Mouse (Mus musculus) ES-CJ7 (cell line): ENCODE measurements around the gene Spata1.
"Not testable (repeated sequence)": the region's sequence is repeated elsewhere in the genome, so short reads cannot be mapped to it uniquely, and the experiment has no call there.

Experiments
- DNase-seq: peaks from one replicate; pipeline ENCODE4 v3.0.0; 2011; ENCODE audit warnings: low read depth, low spot score

Gene Spata1

DNA sequence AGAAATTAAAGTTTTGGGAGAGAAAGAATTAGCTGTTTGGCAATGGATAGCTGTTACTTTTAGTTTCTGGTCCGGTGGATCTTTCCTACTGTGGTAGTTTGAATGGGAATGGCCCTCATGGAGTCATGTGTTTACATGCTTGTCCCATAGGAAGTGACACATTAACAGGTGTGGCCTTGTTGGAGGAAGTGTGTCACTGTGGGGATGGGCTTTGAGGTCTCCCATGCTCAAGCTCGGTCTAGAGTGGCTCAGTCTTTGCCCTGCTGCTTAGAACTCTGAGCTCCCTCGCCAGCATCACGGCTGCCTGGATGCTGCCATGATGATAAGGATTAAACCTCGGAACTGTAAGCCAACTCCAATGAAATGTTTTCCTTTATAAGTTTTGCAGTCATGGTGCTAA is 48.2 kb downstream of the Spata1 start:
- DNase-seq = peak; percentile 23

DNA sequence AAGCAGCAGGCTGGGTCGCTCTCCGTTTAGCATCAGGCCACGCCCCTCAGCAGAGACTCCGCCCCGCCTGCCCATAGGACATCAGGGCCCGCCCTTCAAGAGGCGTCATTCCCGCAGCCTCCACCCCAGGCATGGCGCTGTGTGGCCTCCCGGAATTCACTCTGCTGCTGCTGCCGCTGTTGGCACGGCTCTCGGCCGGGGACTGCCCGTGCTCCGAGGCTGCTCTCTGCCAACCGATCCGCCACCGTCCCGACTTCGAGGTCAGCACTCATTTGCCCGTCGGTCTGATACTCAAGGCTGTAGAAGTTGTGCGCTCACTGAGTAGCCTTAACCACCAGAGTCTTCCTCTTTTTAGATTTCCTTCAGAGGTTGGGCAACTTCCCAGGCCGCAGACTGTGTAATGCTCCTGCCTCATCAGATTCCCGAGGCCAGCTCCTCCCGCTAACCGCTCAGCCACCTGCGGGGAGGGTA is 49.1 kb downstream of the Spata1 start:
- DNase-seq = peak; percentile 94

DNA sequence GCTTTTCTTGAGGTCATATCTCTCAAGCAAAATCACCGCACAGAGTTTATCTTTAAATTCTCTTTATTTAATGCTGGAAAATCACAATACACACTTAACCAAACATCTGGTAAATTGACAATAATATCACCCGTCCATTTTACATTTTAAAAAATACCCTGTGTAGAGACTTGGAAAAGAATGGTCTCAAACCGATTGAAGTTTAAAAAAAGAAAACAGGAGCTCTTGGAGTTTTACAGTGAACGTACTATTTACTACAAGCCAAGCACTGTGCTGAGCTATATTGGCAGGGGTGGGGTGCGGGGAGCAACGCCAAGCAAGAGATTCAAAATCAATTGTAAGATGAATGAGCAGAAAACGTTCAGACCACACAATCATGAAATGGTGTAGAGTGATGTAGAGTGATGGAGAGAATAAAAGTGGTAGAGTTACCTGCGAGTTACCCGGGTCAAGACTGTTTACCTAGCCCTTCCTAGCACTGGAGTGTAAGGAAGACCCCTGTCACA is 49.8 kb downstream of the Spata1 start, which contains the start of gene Ctbs:
Ctbs (plus strand) TSS at position 51 of the 506 bp plus-strand sequence.
- no peak for DNase-seq

DNA sequence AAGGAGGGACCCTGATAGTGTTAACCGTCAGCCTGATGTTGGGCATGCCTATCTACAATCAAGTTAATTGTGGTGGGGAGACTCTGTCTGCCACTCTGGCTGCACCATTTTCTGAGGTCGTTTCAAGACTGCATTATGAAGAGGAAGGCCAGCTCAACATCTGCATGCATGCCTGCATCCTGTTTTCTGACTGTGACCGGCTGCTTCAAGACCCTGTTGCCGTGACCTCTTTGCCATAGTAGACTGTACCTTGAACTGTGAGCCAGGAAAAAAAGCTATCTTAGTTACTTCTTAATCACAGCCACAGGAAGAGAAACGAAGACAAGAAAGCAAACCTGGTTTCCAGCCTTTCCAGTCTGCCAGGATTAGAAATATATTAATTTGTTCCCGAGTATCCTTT is 50.6 kb downstream of the Spata1 start:
- no peak for DNase-seq

DNA sequence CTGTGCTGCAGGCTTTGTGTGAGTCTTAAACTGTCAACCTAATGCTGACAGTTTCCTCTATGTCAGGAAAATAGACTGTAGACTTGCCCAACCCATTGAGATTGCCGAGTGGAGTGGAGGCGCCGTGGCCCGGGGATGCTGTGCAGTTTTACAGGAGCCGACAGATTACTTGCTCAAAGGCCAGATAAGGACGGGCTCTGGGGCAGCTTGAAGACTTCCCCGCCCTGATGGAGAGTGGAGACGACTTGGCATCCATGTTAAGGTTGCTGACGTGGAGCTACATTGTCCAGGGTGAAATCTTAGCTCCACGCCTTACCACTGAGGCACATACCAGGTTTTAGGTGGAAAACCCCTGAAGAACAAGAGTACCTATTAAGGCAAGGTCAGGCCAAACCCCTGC is 51.2 kb downstream of the Spata1 start:
- DNase-seq = no peak

DNA sequence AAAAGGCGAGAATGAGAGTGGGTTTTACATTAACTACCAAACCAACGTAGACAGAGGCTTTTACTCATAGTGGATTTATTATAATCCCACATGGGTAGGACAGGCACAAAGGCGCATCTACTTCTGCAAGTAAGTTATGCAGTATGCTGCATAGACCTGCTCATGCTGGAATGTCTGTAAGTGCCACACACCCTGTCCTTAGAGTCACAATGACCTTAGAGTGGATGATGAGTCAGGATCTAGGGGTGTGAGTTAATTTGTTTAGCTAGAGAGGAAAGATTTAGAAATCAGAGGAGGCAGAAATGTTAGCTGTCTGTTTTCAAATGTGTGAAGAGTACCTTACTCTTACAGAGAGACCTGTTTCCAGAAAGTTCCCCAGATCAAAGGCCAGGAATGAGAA is 52.0 kb downstream of the Spata1 start:
- no peak for DNase-seq

DNA sequence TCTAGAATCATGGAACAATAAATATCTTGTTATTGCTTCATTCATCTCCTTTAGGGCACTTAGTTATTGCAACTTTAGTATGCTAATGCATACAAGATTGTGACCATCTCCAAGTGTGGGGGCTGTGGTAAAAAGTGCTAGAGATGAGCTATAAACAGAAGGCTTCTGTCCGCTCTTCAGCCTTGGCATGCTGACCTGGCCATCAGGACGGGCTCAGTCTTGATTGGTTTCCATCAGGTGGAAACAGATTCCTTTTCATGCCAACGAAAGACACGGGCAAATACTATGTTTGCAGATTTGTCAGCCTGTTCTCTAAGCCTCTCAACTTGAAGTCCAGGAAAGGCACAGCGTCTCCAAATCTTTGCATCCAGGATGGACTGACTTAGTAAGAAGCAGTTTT is 52.4 kb downstream of the Spata1 start:
- no peak for DNase-seq

DNA sequence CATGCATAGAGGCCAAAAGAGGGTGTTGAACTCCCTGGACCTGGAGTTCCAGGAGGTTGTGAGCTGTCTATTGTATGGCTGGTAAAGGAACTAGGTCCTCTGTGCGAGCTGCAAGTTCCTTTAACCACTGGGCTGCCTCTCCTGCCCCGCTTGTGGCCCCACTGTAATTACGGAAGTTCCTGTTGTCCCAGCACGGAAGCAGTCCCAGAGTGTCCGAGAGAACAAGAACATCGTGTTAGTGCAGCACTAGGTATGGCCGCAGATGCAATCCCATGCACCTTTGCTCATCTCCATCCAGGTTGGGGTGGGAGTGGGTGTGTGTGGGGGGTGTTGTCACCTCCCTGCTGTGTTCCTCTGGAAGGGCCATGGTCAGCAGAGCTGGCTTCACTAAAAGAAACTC is 54.7 kb downstream of the Spata1 start:
- no peak for DNase-seq

DNA sequence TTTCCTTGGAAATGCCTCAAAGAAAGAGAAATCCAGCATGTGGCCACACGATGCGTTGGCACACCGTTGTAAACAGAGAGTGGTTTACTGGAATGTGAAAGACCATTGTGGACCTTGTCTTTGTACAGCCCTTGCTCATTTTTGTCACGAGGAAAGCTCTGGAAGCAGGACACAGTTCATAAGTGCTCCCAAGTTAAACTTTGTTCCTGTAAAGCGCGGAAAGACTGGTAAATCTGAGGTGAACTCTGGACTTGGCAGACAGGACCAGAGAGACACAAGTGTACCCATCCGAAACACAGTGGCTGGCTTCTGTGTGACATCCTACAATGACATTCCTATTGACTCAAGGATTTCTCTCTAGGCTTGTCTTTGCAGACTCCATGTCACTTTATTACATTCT is 56.2 kb downstream of the Spata1 start:
- DNase-seq = no peak

DNA sequence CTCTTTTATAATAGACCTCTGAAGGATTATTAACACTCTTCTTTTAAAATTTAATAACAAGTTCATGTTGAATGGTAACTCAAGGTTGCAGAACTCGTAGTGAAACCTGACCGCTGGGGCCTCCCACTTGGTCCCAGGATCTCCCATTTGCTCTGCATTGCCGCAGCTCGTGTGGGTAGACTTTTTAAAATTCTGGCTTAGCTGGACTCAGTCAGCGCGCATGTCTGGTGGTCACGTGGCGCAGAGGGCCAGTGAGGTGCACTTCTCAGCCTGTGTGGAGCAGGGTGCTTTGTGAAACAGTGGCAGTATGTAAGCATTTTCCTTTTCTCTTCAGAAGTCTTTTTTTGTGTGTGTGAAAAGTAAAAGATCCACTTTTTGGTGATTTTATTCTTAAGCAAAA is 56.6 kb downstream of the Spata1 start:
- DNase-seq = no peak

DNA sequence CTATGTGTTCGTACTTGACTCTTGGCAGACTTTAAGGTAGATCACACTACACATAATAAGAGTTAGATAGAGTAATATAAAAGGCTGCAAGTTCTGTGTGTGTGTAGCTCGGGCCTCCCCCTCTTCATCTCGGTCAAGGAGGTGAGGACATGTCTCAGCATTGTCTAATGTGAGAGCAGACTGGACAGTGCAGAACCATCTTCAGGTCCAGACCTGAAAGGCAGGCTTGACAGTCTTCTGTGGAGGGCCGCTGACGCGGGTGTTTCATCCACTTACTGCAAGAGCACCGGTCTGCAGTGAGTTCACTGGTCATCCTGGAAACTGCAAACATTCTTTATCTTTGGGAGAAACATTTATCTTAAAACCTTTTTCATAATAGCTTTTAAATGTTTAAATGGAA is 57.1 kb downstream of the Spata1 start:
- no peak for DNase-seq

DNA sequence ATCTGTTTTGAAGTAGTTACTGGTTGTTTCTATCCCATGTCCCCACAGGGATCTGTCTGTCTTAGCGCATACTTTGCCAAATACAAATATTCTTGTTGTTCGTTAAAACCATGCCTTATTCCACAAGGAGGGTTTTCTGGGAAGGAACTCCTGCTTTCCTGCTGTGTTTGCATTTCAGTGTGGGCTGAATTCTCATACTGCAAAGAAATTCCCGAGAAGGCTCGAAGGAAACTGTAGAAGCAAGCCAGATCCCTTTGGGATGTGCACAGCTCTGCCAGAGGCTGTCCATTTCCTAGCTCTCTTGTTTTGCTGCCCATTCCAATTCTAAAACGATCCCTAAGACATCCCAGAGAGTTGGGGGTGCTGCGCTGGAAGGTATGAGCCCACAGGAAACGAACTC is 59.1 kb downstream of the Spata1 start:
- no peak for DNase-seq

DNA sequence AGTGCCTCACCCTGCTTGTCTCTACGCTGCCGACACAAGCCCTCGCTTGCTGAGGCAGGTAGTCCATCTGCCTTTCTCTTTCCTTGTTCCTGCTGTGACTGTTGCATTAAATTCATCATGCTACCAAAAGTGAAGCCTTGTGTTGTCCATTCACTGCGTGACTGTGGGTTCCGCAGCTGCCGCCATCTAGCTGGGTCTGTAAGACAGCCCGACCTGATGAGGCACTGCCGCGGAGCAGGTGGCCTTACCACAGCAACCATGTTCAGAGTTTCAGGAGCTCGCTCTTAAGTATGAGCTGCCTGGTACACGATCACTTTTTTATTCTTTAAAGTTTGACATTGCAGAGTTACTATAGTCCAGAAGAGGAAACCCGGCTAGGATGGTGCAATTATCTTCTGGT is 59.5 kb downstream of the Spata1 start:
- DNase-seq = no peak

DNA sequence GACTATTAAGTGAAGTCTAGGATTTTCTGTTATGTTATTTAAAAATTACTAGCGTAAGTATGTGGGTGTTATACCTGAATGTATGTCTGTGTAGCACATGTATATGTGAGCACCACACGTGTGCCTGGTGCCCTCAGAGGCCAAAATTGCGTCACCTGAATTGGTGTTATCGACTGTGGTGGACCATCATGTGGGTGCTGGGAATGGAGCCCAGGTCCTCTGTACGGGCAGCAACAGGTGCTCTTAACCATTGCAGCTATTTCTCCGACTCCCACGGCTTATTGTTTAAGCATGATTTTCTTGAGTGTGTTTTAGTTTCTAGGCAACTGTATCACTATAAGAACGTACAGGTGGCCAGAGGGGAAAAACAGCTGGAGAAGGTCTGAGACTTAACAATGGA is 63.4 kb downstream of the Spata1 start:
- DNase-seq = no peak

DNA sequence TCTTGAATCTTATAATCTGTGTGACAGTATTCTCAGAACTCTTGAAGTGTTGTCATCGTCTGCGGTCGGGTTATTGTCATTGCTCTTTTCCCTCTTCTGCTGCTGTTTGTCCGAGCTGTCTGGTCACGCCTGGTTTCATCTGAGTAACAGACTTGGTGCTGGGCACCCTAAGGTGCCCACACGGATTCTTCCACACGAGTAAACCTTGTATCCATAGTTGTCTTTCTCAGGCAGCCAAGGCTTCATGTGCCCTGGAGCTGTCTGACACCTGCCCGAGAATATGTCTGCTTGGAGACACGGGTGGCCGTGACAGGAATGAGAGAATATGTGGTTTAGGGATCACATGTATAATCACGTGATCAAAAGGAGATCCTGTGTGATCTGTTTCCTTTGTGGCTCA is 64.0 kb downstream of the Spata1 start:
- no peak for DNase-seq

DNA sequence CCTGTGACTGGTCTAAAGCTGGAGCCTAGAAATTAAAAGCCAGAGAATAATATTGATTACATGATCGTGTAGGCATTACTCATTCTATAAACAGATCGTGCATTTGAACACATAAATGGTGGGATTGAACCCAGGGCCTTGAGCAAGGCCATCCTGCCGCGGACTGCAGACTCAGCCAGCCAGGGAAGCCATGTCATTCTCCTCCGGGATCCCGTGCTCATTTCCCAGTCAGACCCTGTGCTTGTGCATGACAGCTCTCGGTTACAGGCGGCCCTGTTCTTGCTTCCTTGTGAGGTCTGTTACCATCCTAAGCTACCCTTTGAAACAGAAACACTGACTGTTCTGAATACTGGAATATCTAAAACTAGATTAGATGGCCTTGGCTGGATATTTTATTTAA is 64.9 kb downstream of the Spata1 start:
- DNase-seq = no peak

DNA sequence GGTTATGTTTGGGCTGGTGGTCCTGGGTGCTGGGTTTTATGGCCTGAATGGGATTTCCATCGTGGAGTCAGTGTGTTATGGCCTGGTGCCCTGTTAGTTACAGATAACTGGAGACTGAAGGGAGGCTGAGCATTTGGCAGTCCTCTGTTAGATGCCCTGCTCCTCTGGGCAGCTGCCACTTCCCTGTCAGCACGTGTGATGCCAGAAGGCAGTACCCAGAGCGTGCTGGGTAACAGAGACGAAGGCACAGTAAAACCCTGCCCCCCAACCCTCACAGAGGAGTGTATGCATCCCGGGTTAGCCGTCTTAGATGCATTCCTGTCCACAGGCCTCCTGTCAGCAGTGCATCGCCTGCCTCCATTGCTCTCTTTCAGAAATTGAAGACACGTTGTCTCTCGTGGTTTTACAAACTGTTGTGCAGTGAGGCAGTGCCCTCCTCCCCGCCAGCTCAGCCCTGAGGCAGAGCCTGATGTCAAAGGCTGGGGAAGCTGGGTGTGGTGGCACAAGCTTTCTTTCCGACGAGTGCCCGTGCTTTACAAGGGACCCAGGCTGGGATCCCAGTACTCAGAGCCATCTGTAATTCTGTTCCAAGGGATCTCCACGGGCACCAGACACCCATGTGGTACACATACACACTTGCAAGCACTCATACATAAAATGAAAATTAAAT is 65.7 kb downstream of the Spata1 start:
- no peak for DNase-seq

DNA sequence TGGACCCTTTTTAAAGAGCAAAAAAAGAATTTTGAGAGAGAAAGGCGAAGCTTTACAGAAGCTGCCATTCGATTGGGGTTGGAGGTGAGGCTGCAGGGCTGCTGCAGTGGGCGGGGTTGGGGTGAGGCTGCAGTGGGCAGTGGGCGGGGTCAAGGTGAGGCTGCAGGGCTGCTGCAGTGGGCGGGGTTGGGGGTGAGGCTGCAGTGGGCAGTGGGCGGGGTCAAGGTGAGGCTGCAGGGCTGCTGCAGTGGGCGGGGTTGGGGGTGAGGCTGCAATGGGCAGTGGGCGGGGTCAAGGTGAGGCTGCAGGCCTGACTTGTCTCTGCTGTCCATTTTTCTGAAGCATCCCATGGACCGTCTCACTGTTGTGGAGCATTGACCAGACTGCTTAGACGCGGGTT is 66.5 kb downstream of the Spata1 start:
- DNase-seq = not testable (repeated sequence)

DNA sequence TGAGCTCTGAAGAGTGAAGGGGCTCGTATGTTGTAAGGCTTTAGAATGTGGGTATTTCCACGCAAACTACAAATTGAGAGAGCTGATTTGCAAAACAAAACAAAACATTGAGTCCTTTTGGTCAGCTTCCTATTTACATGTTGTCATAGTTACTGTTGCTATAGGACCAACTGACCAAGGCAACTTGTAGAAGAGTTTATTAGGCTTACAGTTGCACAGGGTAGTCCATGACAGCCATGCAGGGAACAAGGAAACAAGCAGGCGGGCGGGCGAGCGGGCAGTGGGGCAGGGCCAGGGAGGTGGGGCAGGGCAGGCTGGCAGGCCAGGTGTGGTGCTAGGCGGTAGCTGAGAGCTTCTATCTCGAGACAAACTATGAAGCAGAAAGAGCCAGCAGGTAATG is 73.1 kb downstream of the Spata1 start:
- DNase-seq = peak; percentile 56

DNA sequence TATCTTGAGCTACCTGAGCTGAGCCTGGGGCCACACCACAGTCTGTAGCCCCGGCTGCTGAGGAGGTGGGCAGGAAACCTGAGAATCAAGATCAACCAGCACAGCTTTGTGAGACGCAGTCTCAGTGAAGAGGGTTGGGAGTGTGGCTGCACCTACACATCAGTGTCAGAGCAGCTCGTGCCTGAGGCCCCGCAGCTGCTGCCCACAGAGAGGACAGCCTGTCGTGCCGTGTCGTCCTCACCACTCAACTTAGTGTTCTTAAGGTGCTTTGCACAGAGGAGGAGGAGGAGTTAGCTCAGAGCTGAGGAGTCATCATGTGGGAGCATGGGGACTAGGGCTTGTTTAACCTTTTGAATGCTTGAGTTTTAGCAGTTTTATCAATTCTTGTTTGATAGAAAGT is 73.7 kb downstream of the Spata1 start:
- peak; percentile 12 for DNase-seq

DNA sequence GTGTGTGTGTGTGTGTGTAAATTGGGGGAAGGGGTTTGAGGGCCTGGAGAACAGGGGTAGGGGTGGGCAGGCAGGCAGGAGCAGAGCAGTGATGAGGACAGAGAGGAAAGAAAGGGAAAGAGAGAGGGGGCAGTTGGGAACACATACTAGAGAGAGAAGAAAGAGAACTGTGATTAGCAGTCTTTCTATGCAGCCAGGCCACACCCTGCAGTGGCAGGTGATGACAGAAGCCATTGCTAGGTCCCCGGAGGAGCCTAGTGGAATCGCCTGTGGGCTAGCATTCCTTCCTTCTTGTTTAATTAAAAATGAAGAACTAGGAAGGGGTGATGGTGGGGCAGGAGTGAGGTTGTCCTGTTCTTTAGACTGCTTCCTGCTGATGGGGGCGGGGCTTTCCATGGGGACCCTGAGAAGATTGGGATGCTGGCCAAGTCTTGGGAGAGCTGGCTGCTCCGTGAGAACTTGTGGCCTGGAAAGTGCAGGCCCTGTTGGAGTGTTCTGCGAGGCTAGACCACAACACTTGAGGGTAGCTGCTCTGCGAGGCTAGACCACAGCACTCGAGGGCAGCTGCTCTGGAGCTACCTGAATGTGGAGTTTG is 75.2 kb downstream of the Spata1 start:
- DNase-seq = peak; percentile 14

DNA sequence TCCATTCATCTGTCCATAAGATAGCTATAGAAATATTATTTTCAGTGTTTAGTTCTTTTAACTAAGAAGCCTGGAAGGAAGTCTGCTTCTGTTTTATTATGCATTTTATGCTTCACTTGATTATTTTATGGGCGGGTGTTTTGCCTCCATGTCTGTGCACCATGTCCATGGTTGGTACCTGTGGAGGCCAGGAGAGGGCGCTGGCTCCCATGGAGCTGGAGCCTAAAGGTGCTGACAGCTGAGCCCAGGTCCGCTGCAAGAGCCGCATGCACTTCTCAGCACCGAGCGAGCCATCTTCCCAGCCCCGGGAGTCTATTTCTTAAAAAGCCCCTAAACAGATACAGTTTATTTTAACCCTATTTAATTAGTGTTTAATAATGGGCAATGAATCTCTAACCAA is 75.8 kb downstream of the Spata1 start:
- DNase-seq = peak; percentile 55

DNA sequence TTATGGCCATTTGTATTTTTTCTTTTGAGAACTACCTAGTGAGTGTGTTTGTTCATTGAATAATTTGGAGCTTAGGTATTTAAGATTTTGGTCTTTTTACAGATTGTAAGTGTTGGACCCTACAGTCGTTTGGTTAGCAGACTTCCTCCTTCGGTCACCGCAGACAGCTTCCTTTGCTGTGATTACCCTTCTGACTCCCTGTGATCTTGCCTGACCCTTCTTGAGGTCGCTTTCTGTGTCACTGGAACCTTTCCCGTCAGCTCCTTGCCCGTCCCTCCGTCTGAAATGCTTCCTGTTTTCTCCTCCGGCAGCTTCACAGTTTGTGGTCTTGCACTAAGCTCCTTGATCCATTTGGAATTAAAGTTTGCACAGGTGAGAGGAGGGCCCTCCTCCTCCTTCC is 77.8 kb downstream of the Spata1 start:
- no peak for DNase-seq
